Mouse (Mus musculus) heart, embryonic 14.5 days (tissue): Measurements from ENCODE around the gene Cep162. TPM values are rescaled to one million over a fixed set of nuclear protein-coding genes. Genes with fewer than 3 reads are reported as not detected.

Experiments
- ATAC-seq: fragments of 200-750 bp; cut with Nextera tagmentation; 2 replicates; pipeline ENCODE4 v1.8.0; 2017; ENCODE audit warnings: low read depth, moderate TSS enrichment; ENCODE audit not compliant: insufficient number of reproducible peaks, insufficient read depth, low FRiP score
- H3K27ac ChIP-seq, 2 experiments: fragments of 200-500 bp in 1 of 2; fragments of 300-500 bp in 1 of 2; sonication (generic) in 1 of 2; replicated peaks in 1 of 2; 2 replicates each; pipeline ENCODE4 v1.5.1; 2012 to 2014; ENCODE audit warnings: low read depth in 2 of 2, low read length in 2 of 2, control low read depth in 1 of 2, mild to moderate bottlenecking in 1 of 2, mixed read lengths in 1 of 2; ENCODE audit not compliant: control insufficient read depth in 1 of 2, insufficient read depth in 1 of 2
- H3K27me3 ChIP-seq: fragments of 300-500 bp; sonication (generic); 2 replicates; pipeline ENCODE4 v1.6.1; 2014; ENCODE audit warnings: mild to moderate bottlenecking, low read length, control low read depth; ENCODE audit not compliant: control insufficient read depth, insufficient read depth
- H3K36me3 ChIP-seq: fragments of 300-500 bp; sonication (generic); 2 replicates; pipeline ENCODE4 v1.6.1; 2014; ENCODE audit warnings: mild to moderate bottlenecking, control low read depth, low read length, mixed read lengths; ENCODE audit not compliant: control insufficient read depth, insufficient read depth
- H3K4me1 ChIP-seq, 2 experiments: fragments of 200-500 bp in 1 of 2; fragments of 300-500 bp in 1 of 2; sonication (generic) in 1 of 2; 2 replicates each; pipeline ENCODE4 v1.6.1; 2012 to 2014; ENCODE audit warnings: low read length in 2 of 2, control low read depth in 1 of 2, mixed read lengths in 1 of 2; ENCODE audit not compliant: control insufficient read depth in 2 of 2, insufficient read depth in 2 of 2
- H3K4me2 ChIP-seq: fragments of 300-500 bp; sonication (generic); 2 replicates; pipeline ENCODE4 v1.6.1; 2014; ENCODE audit warnings: mild to moderate bottlenecking, low read length
- H3K4me3 ChIP-seq, 2 experiments: fragments of 200-500 bp in 1 of 2; fragments of 300-500 bp in 1 of 2; sonication (generic) in 1 of 2; 2 replicates each; pipeline ENCODE4 v1.5.1; 2012 to 2014; ENCODE audit warnings: low read length in 2 of 2, mild to moderate bottlenecking in 2 of 2, control low read depth in 1 of 2, low read depth in 1 of 2, moderate library complexity in 1 of 2; ENCODE audit not compliant: control insufficient read depth in 1 of 2, insufficient read depth in 1 of 2
- H3K9ac ChIP-seq: fragments of 300-500 bp; sonication (generic); 2 replicates; pipeline ENCODE4 v1.6.1; 2014; ENCODE audit warnings: mild to moderate bottlenecking, low read length
- H3K9me3 ChIP-seq: fragments of 300-500 bp; sonication (generic); 2 replicates; pipeline ENCODE4 v1.6.1; 2016; ENCODE audit warnings: low read length, control low read depth; ENCODE audit not compliant: control insufficient read depth
- WGBS: fragments of 180-500 bp; shearing (Covaris S2); extraction: QIAGEN DNeasy Blood & Tissue Kit; methylation state at CpG from one replicate; pipeline ENCODE4 v1.1.7; 2014; 5-methylcytosine and 5-hydroxymethylcytosine counted together
- polyA plus RNA-seq: library from polyadenylated mRNA; unstranded; fragments of >200 nt; fragmentation: Nextera tagmentation; extraction: Ambion mirVana; gene quantifications from 2 replicates; pipeline ENCODE4 v1.2.1, GENCODE M21; 2014

Gene Cep162
- polyA plus RNA-seq, 1 experiment from 2014 or later = 4.7 TPM

DNA sequence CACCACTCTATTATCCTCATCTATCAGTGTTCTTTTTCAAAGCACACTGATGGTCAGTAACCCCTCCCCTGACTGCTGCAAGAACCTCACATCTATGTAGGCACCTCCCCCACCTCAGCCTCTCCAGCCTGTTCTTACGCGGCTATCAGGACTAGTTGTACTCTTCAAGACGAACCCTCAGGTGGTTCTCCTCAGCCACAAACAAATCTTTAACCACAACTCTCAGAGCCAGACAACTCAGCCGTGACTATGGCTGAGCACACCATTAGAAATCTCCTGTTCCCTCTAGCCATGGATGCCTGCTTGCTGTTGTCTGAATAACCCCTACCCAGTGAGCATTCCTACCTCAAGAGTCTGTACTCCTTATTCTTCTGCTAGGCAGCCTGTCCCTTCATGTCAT is 42.1 kb downstream of the Cep162 start:
- H3K4me3 ChIP-seq = no peak overlapping the region
- no peaks in the 10 kb centered on the region for H3K4me1 ChIP-seq
- peaks cover 71% of the 10 kb centered on the region for H3K36me3 ChIP-seq
- ATAC-seq = no peak
- H3K27me3 ChIP-seq = no peaks in the 10 kb centered on the region
- WGBS = 75% methylated on average over 4 of the region's 4 CpGs
- H3K27ac ChIP-seq = no peak overlapping the region
- no peak overlapping the region for H3K4me2 ChIP-seq
- no peak overlapping the region for H3K9ac ChIP-seq
- no peaks in the 10 kb centered on the region for H3K9me3 ChIP-seq

DNA sequence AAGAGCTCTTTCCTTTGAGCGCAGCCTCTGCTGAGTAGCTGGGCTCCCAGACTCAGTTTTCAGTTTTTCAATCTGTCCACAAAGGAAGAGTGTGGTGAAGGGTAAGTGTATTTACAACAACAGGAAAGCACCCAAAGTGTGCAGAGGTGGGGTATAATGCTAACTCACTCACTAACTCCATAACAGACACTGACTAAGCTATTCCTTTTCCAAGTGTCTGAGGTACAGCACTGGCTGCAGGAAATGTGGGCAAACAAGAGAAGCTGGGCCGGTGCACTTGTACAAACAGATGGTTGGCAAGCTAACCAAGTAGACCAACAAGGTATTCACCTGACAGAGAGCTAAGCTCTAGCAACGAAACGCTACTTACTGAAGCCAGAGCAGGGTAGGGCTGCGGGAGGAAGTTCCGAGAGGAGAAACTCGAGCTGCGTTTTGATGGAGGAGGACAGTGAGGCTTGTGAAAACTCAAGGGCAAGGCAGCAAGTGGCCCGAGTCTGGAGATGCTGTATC is 44.5 kb downstream of the Cep162 start:
- no peak overlapping the region for H3K4me2 ChIP-seq
- no peaks in the 10 kb centered on the region for H3K9me3 ChIP-seq
- peaks cover 72% of the 10 kb centered on the region for H3K36me3 ChIP-seq
- WGBS = 89% methylated on average over 9 of the region's 9 CpGs
- H3K9ac ChIP-seq = no peak overlapping the region
- no peak overlapping the region for H3K27ac ChIP-seq
- H3K4me1 ChIP-seq = no peaks in the 10 kb centered on the region
- H3K27me3 ChIP-seq = no peaks in the 10 kb centered on the region
- H3K4me3 ChIP-seq = no peak overlapping the region
- no peak for ATAC-seq

DNA sequence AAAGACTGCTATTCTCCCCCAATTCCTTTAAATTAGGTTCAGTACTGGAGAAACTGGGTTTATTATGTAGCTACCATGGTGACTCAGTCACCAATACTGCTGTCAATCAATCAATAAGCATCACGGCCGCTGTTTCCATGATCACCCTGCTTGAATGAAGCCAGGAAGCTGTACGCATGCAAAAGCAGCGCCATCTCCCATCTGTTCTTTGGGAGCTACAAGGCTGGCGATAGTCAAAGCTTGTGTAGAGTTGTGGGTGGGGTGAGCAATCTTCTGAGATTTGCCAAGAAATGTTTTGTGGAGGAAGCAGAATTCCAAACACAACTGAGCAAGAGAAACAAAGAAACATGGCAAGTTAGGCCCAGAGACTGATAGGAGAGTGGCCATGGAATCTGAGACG is 52.9 kb downstream of the Cep162 start:
- Histone ChIP-seq H3K4me3 (no peak overlapping the region), H3K4me1 (no peaks in the 10 kb centered on the region), H3K4me2 (no peak overlapping the region), H3K27me3 (no peaks in the 10 kb centered on the region), H3K9ac (no peak overlapping the region), H3K36me3 (peaks cover 68% of the 10 kb centered on the region), H3K27ac (no peak overlapping the region), H3K9me3 (no peaks in the 10 kb centered on the region)
- no peak for ATAC-seq
- WGBS = 90% methylated on average over 6 of the region's 6 CpGs

DNA sequence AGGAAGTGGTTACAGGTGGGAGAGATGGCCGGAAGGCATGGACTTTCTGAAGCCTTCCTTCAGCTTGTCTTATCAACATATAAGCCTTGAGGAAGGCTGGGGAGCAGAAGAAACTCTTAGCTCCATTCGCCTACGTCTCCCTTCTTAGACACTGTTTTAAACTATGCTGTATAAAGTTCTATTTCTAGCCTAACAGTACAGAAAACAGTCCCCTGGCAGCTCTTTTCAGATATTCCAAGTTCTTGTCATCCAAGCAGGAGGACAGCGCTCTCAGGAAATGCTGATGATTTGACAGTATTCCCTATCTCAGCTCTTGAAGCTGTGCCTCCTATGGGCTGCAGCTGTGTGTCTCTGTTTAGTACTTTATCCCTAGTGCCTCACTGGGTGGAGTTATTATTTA is 54.4 kb downstream of the Cep162 start:
- 90% methylated on average over 4 of the region's 4 CpGs for WGBS
- Histone ChIP-seq H3K36me3 (peaks cover 59% of the 10 kb centered on the region), H3K9me3 (no peaks in the 10 kb centered on the region), H3K27ac (no peak overlapping the region), H3K4me1 (no peaks in the 10 kb centered on the region), H3K9ac (no peak overlapping the region), H3K27me3 (no peaks in the 10 kb centered on the region), H3K4me3 (no peak overlapping the region), H3K4me2 (no peak overlapping the region)
- ATAC-seq = no peak

DNA sequence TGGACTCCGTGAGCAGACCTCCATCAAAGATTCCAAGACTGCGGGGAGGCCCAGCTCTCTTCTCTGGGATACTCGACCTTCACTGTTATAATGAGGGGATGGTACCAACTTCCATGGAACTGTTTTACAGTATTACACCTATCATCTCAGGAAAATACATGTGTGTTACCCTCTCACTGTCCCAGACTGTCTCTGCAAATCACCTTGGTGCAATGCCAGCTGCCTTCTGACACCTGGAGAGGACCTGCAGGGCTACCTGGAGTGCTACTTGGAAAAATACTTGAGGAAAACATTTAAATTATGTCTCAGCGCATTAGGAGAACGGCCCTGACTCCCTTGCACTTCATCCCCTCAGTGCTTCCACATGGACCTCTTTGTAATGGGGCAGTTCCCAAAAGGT is 54.9 kb downstream of the Cep162 start:
- ATAC-seq = no peak
- peaks cover 58% of the 10 kb centered on the region for H3K36me3 ChIP-seq
- 88% methylated on average over 5 of the region's 5 CpGs for WGBS

DNA sequence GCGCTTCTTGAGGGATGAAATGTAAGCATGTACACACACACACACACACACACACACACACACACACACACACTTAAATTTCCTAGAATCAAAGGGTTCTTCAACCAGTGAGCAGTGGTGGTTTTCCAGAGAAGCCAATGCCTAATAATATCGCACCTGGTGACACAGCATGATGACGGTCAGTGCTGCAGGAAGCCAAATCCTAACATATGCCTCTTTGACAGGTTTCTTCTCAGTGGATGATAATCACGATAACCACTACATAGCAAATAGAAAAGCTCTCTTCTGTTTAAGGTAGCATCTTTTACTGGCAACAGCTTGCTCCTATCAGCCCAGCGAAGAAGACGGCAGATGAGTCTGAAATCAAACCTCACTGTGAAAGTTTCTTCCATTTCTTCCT is 57.3 kb downstream of the Cep162 start:
- peaks cover 49% of the 10 kb centered on the region for H3K36me3 ChIP-seq
- ATAC-seq = no peak

More for the DNA sequence above, 54.9 kb downstream of the Cep162 start:
- Histone ChIP-seq H3K4me3 (no peak overlapping the region), H3K27ac (no peak overlapping the region), H3K4me1 (no peaks in the 10 kb centered on the region), H3K27me3 (no peaks in the 10 kb centered on the region), H3K9ac (no peak overlapping the region), H3K4me2 (no peak overlapping the region), H3K9me3 (no peaks in the 10 kb centered on the region)

DNA sequence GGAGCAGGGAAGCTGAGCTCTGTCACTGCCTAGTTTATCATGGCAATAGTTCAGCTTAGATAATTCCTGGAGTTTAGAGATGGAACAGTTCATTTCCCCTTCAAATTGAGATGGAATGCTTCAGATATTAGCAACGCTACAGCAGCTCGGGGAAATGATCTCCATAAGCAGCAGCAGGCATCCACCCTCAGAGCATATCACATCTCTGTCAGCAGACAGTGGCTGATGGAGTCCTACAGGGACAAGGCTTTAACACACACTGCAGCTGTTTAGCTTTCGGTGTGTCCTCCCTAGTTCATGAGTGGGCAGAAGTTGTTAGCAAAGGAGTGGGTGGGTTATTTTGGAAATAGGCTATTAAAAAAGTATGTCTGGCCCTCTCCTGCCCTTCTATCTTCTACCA is 58.1 kb downstream of the Cep162 start:
- Histone ChIP-seq H3K4me3 (no peak overlapping the region), H3K27ac (no peak overlapping the region), H3K4me1 (no peaks in the 10 kb centered on the region), H3K9me3 (peaks cover 3% of the 10 kb centered on the region; the same call in 1 of the 2 replicates), H3K27me3 (no peaks in the 10 kb centered on the region), H3K36me3 (peaks cover 55% of the 10 kb centered on the region), H3K9ac (no peak overlapping the region), H3K4me2 (no peak overlapping the region)
- WGBS = 61% methylated on average over 3 of the region's 3 CpGs
- no peak for ATAC-seq

More for the DNA sequence above, 57.3 kb downstream of the Cep162 start:
- Histone ChIP-seq H3K27ac (no peak overlapping the region), H3K4me2 (no peak overlapping the region), H3K9me3 (no peaks in the 10 kb centered on the region), H3K4me3 (no peak overlapping the region), H3K4me1 (no peaks in the 10 kb centered on the region), H3K9ac (no peak overlapping the region), H3K27me3 (no peaks in the 10 kb centered on the region)
- 82% methylated on average over 6 of the region's 6 CpGs for WGBS

DNA sequence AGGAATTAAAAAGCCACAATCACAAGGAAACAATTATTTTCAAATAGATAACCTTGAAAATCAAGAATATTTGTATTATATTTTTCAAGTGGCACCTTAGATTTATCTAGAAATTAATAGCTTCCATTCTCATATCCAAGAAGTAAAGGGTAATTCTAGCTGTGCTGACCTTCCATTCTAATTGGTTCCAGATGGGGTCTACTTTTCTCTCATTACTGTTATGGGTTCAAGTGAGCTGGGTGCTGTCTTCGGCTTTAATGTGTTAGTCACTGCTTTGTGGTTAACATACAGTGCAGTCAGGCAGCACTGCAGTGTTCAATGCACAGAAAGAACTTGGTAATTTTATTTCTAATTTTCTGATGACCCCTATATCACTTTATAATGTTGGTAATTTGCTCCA is 61.6 kb downstream of the Cep162 start:
- Histone ChIP-seq H3K4me1 (no peaks in the 10 kb centered on the region), H3K27me3 (no peaks in the 10 kb centered on the region), H3K9ac (no peak overlapping the region), H3K9me3 (peaks cover 11% of the 10 kb centered on the region; the same call in 1 of the 2 replicates), H3K27ac (no peak overlapping the region), H3K4me3 (no peak overlapping the region), H3K4me2 (no peak overlapping the region), H3K36me3 (peaks cover 45% of the 10 kb centered on the region)
- 97% methylated on average over 1 of the region's 1 CpGs for WGBS
- no peak for ATAC-seq
